Mouse (Mus musculus) spleen, adult 2 months (tissue): ENCODE results near the gene D630003M21Rik.

Experiments used
- CTCF ChIP-seq: fragments of 200-500 bp; IDR thresholded peaks from 2 replicates; pipeline ENCODE4 v1.5.1; 2011; ENCODE audit warnings: mild to moderate bottlenecking, inconsistent platforms; ENCODE audit not compliant: insufficient read depth, insufficient read length, insufficient replicate concordance; ENCODE audit errors: extremely low read depth
- POLR2A ChIP-seq: fragments of 200-500 bp; IDR thresholded peaks from 2 replicates; pipeline ENCODE4 v1.6.1; 2011; ENCODE audit warnings: low read depth, low read length, inconsistent platforms

GRCm38 (mm10) chr2:158197971-158198370, 31.1 kb downstream of the D630003M21Rik start:
- TF ChIP-seq CTCF (no peak), POLR2A (no peak)
